In genomic region chr1:31017377-31017776, GRCm38 (mm10) we compare ENCODE assay signal across 25 mouse cellular contexts. TPM values are rescaled to one million over a fixed set of nuclear protein-coding genes. Genes with fewer than 3 reads are reported as not detected.
DNase-seq lines count a peak whose midpoint lies in the region; ATAC-seq and TF ChIP-seq lines count a peak whose summit lies in the region.
"Had no signal": no experiment of that assay in that cellular context is flagged by ENCODE, and none has a peak within 500 bp of the region (broad histone marks: within the 10 kb centered on the region; RNA-seq: fewer than 3 reads in every experiment).

No protein-coding gene starts in this region.

- no peak overlapping the region for H3K9ac ChIP-seq in liver, embryonic 16.5 days (ENCODE audit: low read depth, low read length)
- no peak overlapping the region for H3K9ac ChIP-seq in liver, embryonic 12.5 days
- H3K9ac ChIP-seq in kidney, postnatal 0 days (ENCODE audit: low read depth, low read length): no peak overlapping the region
- no peak overlapping the region for H3K9ac ChIP-seq in stomach, embryonic 16.5 days (ENCODE audit: low read length)
- H3K9ac ChIP-seq in midbrain, embryonic 11.5 days (ENCODE audit: low read length): no peak overlapping the region
- H3K9ac ChIP-seq: forebrain, embryonic 15.5 days; heart, embryonic 12.5 days; hindbrain, embryonic 13.5 days; liver, embryonic 14.5 days; midbrain, embryonic 12.5 days; neural tube, embryonic 13.5 days; stomach, embryonic 15.5 days had no signal

- H3K9me3 ChIP-seq in liver, embryonic 16.5 days (replicated peaks; ENCODE audit: control insufficient read depth, low read length): no peaks in the 10 kb centered on the region
- no peaks in the 10 kb centered on the region for H3K9me3 ChIP-seq in liver, embryonic 12.5 days (replicated peaks)
- H3K9me3 ChIP-seq in kidney, postnatal 0 days (replicated peaks; ENCODE audit: low read length): no peaks in the 10 kb centered on the region
- H3K9me3 ChIP-seq in stomach, embryonic 16.5 days (replicated peaks; ENCODE audit: control insufficient read depth, low read length): no peaks in the 10 kb centered on the region
- H3K9me3 ChIP-seq in midbrain, embryonic 11.5 days (ENCODE audit: control insufficient read depth, low read length): no peaks in the 10 kb centered on the region
- H3K9me3 ChIP-seq: forebrain, embryonic 15.5 days; heart, embryonic 12.5 days; hindbrain, embryonic 13.5 days; limb, embryonic 10.5 days; midbrain, embryonic 12.5 days; neural tube, embryonic 13.5 days; stomach, embryonic 15.5 days had no signal

- peak; percentile 71 for DNase-seq in heart, adult 11 months
- no peak for DNase-seq in heart, postnatal 25 days (ENCODE audit: low spot score)
- DNase-seq in kidney, postnatal 0 days (ENCODE audit: low spot score): no peak
- DNase-seq in midbrain, embryonic 11.5 days (ENCODE audit: low spot score, missing footprints): no peak
- DNase-seq in retina, embryonic 14.5 days (ENCODE audit: low spot score): no peak
- DNase-seq: adrenal gland, postnatal 36 days; cerebellum, adult 8-10 months; gastrocnemius, postnatal 36 days; heart, postnatal 14 days; layer of hippocampus, adult 9-11 months; right cerebral cortex, postnatal 14 days had no signal

- 41% methylated on average over 5 of the region's 5 CpGs for WGBS in liver, embryonic 16.5 days (ENCODE audit: insufficient replicate concordance)
- 64% methylated on average over 5 of the region's 5 CpGs for WGBS in liver, embryonic 12.5 days (ENCODE audit: insufficient replicate concordance)
- 57% methylated on average over 5 of the region's 5 CpGs for WGBS in kidney, postnatal 0 days
- 65% methylated on average over 5 of the region's 5 CpGs for WGBS in stomach, embryonic 16.5 days
- WGBS in midbrain, embryonic 11.5 days: 82% methylated on average over 5 of the region's 5 CpGs

- TF ChIP-seq CTCF in kidney, postnatal 0 days (IDR thresholded peaks at IDR 0.05; ENCODE audit: low read depth): no peak

- H3K36me3 ChIP-seq in liver, embryonic 16.5 days (ENCODE audit: control insufficient read depth, insufficient read depth): no peaks in the 10 kb centered on the region
- H3K36me3 ChIP-seq in liver, embryonic 12.5 days: no peaks in the 10 kb centered on the region
- H3K36me3 ChIP-seq in kidney, postnatal 0 days (ENCODE audit: insufficient read depth, low read length): no peaks in the 10 kb centered on the region
- H3K36me3 ChIP-seq in stomach, embryonic 16.5 days (ENCODE audit: control insufficient read depth, insufficient read depth, low read length): no peaks in the 10 kb centered on the region
- H3K36me3 ChIP-seq in midbrain, embryonic 11.5 days (ENCODE audit: control insufficient read depth, insufficient read depth, low read length): no peaks in the 10 kb centered on the region
- H3K36me3 ChIP-seq: forebrain, embryonic 15.5 days; heart, embryonic 12.5 days; hindbrain, embryonic 13.5 days; limb, embryonic 10.5 days; midbrain, embryonic 12.5 days; neural tube, embryonic 13.5 days; stomach, embryonic 15.5 days had no signal

- H3K4me3 ChIP-seq in liver, embryonic 16.5 days (ENCODE audit: low read depth, low read length): no peak overlapping the region
- no peak overlapping the region for H3K4me3 ChIP-seq in liver, embryonic 12.5 days
- H3K4me3 ChIP-seq in kidney, postnatal 0 days (replicated peaks; ENCODE audit: low read depth, low read length): no peak overlapping the region
- no peak overlapping the region for H3K4me3 ChIP-seq in stomach, embryonic 16.5 days (replicated peaks; ENCODE audit: low read length)
- H3K4me3 ChIP-seq in midbrain, embryonic 11.5 days (ENCODE audit: low read depth, low read length): no peak overlapping the region
- H3K4me3 ChIP-seq: forebrain, embryonic 15.5 days; heart, embryonic 12.5 days; hindbrain, embryonic 13.5 days; limb, embryonic 10.5 days; midbrain, embryonic 12.5 days; neural tube, embryonic 13.5 days; stomach, embryonic 15.5 days had no signal

- ATAC-seq in liver, embryonic 16.5 days (ENCODE audit: low read depth): peak; percentile 37; the same call in 1 of the 2 replicates
- no peak for ATAC-seq in liver, embryonic 12.5 days
- ATAC-seq in kidney, postnatal 0 days (replicated peaks; ENCODE audit: low FRiP score, low read depth): 0 out of 2 replicates have a peak, but pooled peaks have one; percentile 43
- ATAC-seq in stomach, embryonic 16.5 days (ENCODE audit: insufficient read depth, low FRiP score): peak; percentile 13; the same call in 1 of the 2 replicates
- no peak for ATAC-seq in midbrain, embryonic 11.5 days (ENCODE audit: low FRiP score)
- ATAC-seq: forebrain, embryonic 15.5 days; inflammation-experienced regulatory T-cells, adult 6 months; lung, postnatal 0 days had no signal

- no peak overlapping the region for H3K4me2 ChIP-seq in liver, embryonic 16.5 days (ENCODE audit: low read depth, low read length)
- H3K4me2 ChIP-seq in liver, embryonic 12.5 days: no peak overlapping the region
- H3K4me2 ChIP-seq in kidney, postnatal 0 days (ENCODE audit: low read length): no peak overlapping the region
- no peak overlapping the region for H3K4me2 ChIP-seq in stomach, embryonic 16.5 days (ENCODE audit: low read depth, low read length)
- H3K4me2 ChIP-seq in midbrain, embryonic 11.5 days: no peak overlapping the region
- H3K4me2 ChIP-seq: forebrain, embryonic 15.5 days; heart, embryonic 12.5 days; hindbrain, embryonic 13.5 days; midbrain, embryonic 12.5 days; neural tube, embryonic 13.5 days; stomach, embryonic 15.5 days had no signal

- intact Hi-C loops in heart, postnatal 25 days (cut with DNase I): loop anchor here (5.0 kb wide), 1 partner anchor 65 kb away; no protein-coding TSS in a partner anchor

- H3K27ac ChIP-seq in liver, embryonic 16.5 days (ENCODE audit: low read length): no peak overlapping the region
- no peak overlapping the region for H3K27ac ChIP-seq in liver, embryonic 12.5 days
- H3K27ac ChIP-seq in kidney, postnatal 0 days: no peak overlapping the region
- H3K27ac ChIP-seq in stomach, embryonic 16.5 days (ENCODE audit: low read length): no peak overlapping the region
- no peak overlapping the region for H3K27ac ChIP-seq in midbrain, embryonic 11.5 days (ENCODE audit: low read depth, low read length)
- H3K27ac ChIP-seq: forebrain, embryonic 15.5 days; hindbrain, embryonic 13.5 days; limb, embryonic 10.5 days; liver, embryonic 14.5 days; midbrain, embryonic 12.5 days; neural tube, embryonic 13.5 days; stomach, embryonic 15.5 days had no signal

- no peaks in the 10 kb centered on the region for H3K27me3 ChIP-seq in liver, embryonic 16.5 days (ENCODE audit: control insufficient read depth, insufficient read depth, low read depth, low read length)
- H3K27me3 ChIP-seq in liver, embryonic 12.5 days (replicated peaks): no peaks in the 10 kb centered on the region
- no peaks in the 10 kb centered on the region for H3K27me3 ChIP-seq in kidney, postnatal 0 days (ENCODE audit: insufficient read depth, low read length)
- H3K27me3 ChIP-seq in stomach, embryonic 16.5 days (ENCODE audit: control insufficient read depth, insufficient read depth, low read length): no peaks in the 10 kb centered on the region
- no peaks in the 10 kb centered on the region for H3K27me3 ChIP-seq in midbrain, embryonic 11.5 days (ENCODE audit: control insufficient read depth, insufficient read depth, low read length)
- H3K27me3 ChIP-seq: forebrain, embryonic 15.5 days; heart, embryonic 12.5 days; hindbrain, embryonic 13.5 days; midbrain, embryonic 12.5 days; neural tube, embryonic 13.5 days; stomach, embryonic 15.5 days had no signal

- H3K4me1 ChIP-seq in liver, embryonic 16.5 days (ENCODE audit: control insufficient read depth, low read depth, low read length): no peaks in the 10 kb centered on the region; the same call in 1 of the 2 replicates
- no peaks in the 10 kb centered on the region for H3K4me1 ChIP-seq in liver, embryonic 12.5 days
- no peaks in the 10 kb centered on the region for H3K4me1 ChIP-seq in kidney, postnatal 0 days (replicated peaks; ENCODE audit: insufficient read depth, low read length)
- 0 out of 2 replicates have a peak, but pooled peaks cover 5% of the 10 kb centered on the region for H3K4me1 ChIP-seq in stomach, embryonic 16.5 days (ENCODE audit: control insufficient read depth, insufficient read depth, low read length)
- H3K4me1 ChIP-seq in midbrain, embryonic 11.5 days (ENCODE audit: control insufficient read depth, insufficient read depth, low read length): no peaks in the 10 kb centered on the region
- H3K4me1 ChIP-seq: forebrain, embryonic 15.5 days; heart, embryonic 12.5 days; hindbrain, embryonic 13.5 days; limb, embryonic 10.5 days; midbrain, embryonic 12.5 days; neural tube, embryonic 13.5 days; stomach, embryonic 15.5 days had no signal

RNA-seq across cellular contexts. Expression of gene AC153137.1, which starts 39.6 kb away (rescaled TPM):
- not detected for total RNA-seq in heart, postnatal 25 days (2021)
- polyA plus RNA-seq in liver, embryonic 16.5 days (2015; fragmentation: Nextera tagmentation; extraction: Ambion mirVana): not detected in 2 replicates
- polyA plus RNA-seq in liver, embryonic 12.5 days (2016; fragmentation: Nextera tagmentation; extraction: Ambion mirVana): not detected in 2 replicates
- not detected in 2 replicates for polyA plus RNA-seq in kidney, postnatal 0 days (2015; fragmentation: Nextera tagmentation; extraction: Ambion mirVana)
- polyA plus RNA-seq in stomach, embryonic 16.5 days (2015; fragmentation: Nextera tagmentation; extraction: Ambion mirVana): not detected in 2 replicates
- not detected in 2 replicates for polyA plus RNA-seq in midbrain, embryonic 11.5 days (2014; fragmentation: Nextera tagmentation; extraction: Ambion mirVana)
- total RNA-seq: adrenal gland, postnatal 36 days; gastrocnemius, postnatal 36 days; heart, postnatal 14 days; left cerebral cortex, adult 8-10 months had no signal
- polyA plus RNA-seq: forebrain, embryonic 15.5 days; heart, embryonic 12.5 days; hindbrain, embryonic 13.5 days; inflammation-experienced regulatory T-cells, adult 6 months; limb, embryonic 10.5 days; liver, embryonic 14.5 days; midbrain, embryonic 12.5 days; neural tube, embryonic 13.5 days; stomach, embryonic 15.5 days had no signal

Comparison
In these comparisons a context has a peak if more than half of its experiments do, and no peak if none do; other contexts are left out.
1. ATAC-seq: peak in liver, embryonic 16.5 days (single experiment), kidney, postnatal 0 days (single experiment) and stomach, embryonic 16.5 days (single experiment); none in liver, embryonic 12.5 days (single experiment) and midbrain, embryonic 11.5 days (single experiment).